Mouse (Mus musculus): ENCODE data around the gene Eya2. TPM values are rescaled to one million over a fixed set of nuclear protein-coding genes. Genes with fewer than 3 reads are reported as not detected.

The Eya2 gene
- polyA plus RNA-seq, 1 experiment from 2014 or later, result 1.6 TPM

DNA sequence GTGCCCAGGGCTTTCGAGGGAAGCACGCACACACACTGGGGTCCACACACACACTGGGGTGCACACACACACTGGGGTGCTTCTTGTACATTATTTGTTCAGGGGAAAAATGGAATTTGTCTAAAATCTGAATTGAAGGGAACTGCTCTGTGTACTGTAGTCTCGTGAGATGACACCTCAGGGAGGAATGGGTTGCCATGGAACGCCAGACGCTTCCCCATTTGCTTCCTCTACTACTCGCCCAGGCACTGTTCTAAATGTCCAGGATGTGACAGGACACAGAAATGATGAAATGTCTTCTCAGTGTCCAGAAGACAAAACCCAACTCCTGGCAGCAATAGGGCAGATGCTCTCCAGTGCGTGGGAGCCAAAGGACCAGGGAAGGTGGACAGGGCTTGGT is 37.6 kb upstream of the Eya2 start:
- no peak overlapping the region for H3K9ac ChIP-seq
- no peak overlapping the region for H3K27ac ChIP-seq (ENCODE audit: low read depth)
- DNase-seq (no peak), ATAC-seq (ENCODE audit: insufficient read depth) (no peak)
- no peak overlapping the region for H3K4me3 ChIP-seq (ENCODE audit: low read depth, low read length)
- no peak overlapping the region for H3K4me2 ChIP-seq
- no peaks in the 10 kb centered on the region for H3K4me1 ChIP-seq (ENCODE audit: insufficient read depth)
- no peaks in the 10 kb centered on the region for H3K9me3 ChIP-seq (ENCODE audit: low read depth, low read length)
- 79% methylated on average over 7 of the region's 7 CpGs for whole genome bisulfite sequencing
- H3K36me3 ChIP-seq (ENCODE audit: insufficient read depth), result no peaks in the 10 kb centered on the region
- H3K27me3 ChIP-seq (ENCODE audit: insufficient read depth, low read length), result no peaks in the 10 kb centered on the region
- no peak for TF ChIP-seq CTCF (IDR thresholded peaks at IDR 0.05; ENCODE audit: low read depth)

DNA sequence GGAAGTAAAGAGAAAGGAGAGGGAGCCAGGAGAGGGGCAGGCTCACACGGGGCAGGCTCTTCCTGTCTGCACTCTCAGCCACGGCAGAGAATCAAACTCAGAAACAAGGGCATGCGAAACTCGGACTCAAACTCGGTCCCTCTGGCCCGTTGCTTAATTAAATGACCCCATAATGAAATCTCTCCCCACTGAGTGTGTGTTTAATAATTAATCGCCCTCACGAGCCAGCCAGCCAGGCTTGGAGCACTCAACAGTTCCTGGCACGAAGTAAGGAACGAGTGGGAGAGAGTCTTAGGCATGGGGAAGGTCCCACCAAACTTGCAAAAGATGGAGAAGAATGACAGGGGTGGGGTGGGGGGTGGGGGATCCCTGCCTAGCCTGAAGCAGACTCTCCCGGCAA is 35.9 kb upstream of the Eya2 start:
- no peak for ATAC-seq (ENCODE audit: insufficient read depth)

DNA sequence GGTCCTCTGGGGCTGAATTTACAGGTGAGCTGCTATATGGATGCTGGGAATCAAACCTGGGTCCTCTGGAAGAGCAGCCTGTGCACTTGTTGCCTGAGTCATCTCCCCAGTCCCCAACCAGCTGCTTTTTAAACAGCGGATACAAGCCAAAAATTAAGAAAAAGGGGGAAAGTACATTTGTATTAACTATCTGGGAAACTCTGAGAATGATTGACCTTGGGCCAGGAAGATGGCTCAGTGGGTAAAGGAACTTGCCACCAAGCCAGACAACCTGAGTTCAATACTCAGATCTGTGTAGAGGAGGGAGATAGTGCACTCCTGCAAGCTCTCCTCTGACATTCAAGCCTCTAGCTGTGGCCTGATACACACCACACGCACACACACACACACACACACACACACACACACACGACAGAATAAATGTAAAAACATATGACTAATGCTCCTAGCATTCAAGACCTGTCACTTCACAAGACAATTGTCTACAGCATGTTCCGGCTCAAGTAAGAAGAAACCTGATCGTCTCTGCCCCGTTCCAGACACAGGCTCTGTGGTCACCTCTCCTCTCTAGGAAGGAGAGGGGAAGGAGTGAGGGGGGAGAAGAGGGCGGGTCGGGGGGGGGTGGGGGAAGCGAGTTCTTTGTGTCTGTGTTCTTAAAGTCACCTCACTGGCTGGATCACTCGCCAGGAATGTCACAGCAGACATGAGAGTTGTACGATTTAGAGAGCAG is 35.2 kb upstream of the Eya2 start:
- Histone ChIP-seq H3K9ac (no peak overlapping the region), H3K4me3 (ENCODE audit: low read depth, low read length) (no peak overlapping the region), H3K27me3 (ENCODE audit: insufficient read depth, low read length) (peaks cover 20% of the 10 kb centered on the region), H3K36me3 (ENCODE audit: insufficient read depth) (no peaks in the 10 kb centered on the region), H3K4me2 (no peak overlapping the region), H3K4me1 (ENCODE audit: insufficient read depth) (peaks cover 4% of the 10 kb centered on the region; the same call in 1 of the 2 replicates), H3K9me3 (ENCODE audit: low read depth, low read length) (no peaks in the 10 kb centered on the region), H3K27ac (ENCODE audit: low read depth) (no peak overlapping the region)
- DNase-seq (peak; percentile 14), ATAC-seq (ENCODE audit: insufficient read depth) (no peak)
- WGBS, result 14% methylated on average over 11 of the region's 11 CpGs
- no peak for TF ChIP-seq CTCF (IDR thresholded peaks at IDR 0.05; ENCODE audit: low read depth)

More for the DNA sequence above, 35.9 kb upstream of the Eya2 start:
- no peak for TF ChIP-seq CTCF (IDR thresholded peaks at IDR 0.05; ENCODE audit: low read depth)
- Histone ChIP-seq H3K4me3 (ENCODE audit: low read depth, low read length) (no peak overlapping the region), H3K36me3 (ENCODE audit: insufficient read depth) (no peaks in the 10 kb centered on the region), H3K27ac (ENCODE audit: low read depth) (no peak overlapping the region), H3K9me3 (ENCODE audit: low read depth, low read length) (no peaks in the 10 kb centered on the region), H3K27me3 (ENCODE audit: insufficient read depth, low read length) (peaks cover 14% of the 10 kb centered on the region), H3K4me2 (peak overlapping the region; percentile 12; the same call in 1 of the 2 replicates), H3K4me1 (ENCODE audit: insufficient read depth) (peaks cover 4% of the 10 kb centered on the region; the same call in 1 of the 2 replicates), H3K9ac (no peak overlapping the region)
- WGBS, result 39% methylated on average over 11 of the region's 11 CpGs
- DNase-seq, result no peak

DNA sequence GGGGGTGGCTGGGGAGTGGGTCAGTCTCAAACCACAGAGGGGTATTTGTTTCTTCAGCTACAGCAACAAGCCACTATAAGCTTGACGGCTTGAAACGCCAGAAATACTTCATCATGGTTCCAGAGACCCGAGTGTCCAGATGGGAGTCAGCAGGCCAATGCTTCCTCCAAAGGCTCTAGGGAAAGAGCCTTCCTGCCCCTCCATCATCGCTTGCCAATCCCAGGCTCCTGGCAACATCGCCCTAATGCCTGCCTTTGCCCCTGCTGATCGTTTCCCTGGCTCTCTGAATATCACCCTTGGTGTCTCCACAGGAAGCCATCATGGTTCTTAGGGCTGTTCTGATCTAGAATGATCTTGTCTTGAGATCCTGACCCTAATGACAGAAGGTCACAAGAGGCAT is 33.0 kb upstream of the Eya2 start:
- Histone ChIP-seq H3K36me3 (ENCODE audit: insufficient read depth) (no peaks in the 10 kb centered on the region), H3K4me3 (ENCODE audit: low read depth, low read length) (no peak overlapping the region), H3K9ac (no peak overlapping the region), H3K9me3 (ENCODE audit: low read depth, low read length) (no peaks in the 10 kb centered on the region), H3K27ac (ENCODE audit: low read depth) (no peak overlapping the region), H3K4me1 (ENCODE audit: insufficient read depth) (peaks cover 4% of the 10 kb centered on the region; the same call in 1 of the 2 replicates), H3K27me3 (ENCODE audit: insufficient read depth, low read length) (peaks cover 25% of the 10 kb centered on the region), H3K4me2 (no peak overlapping the region)
- ATAC-seq (ENCODE audit: insufficient read depth) (no peak), DNase-seq (no peak)
- 75% methylated on average over 6 of the region's 6 CpGs for WGBS
- TF ChIP-seq CTCF (IDR thresholded peaks at IDR 0.05; ENCODE audit: low read depth), result no peak

DNA sequence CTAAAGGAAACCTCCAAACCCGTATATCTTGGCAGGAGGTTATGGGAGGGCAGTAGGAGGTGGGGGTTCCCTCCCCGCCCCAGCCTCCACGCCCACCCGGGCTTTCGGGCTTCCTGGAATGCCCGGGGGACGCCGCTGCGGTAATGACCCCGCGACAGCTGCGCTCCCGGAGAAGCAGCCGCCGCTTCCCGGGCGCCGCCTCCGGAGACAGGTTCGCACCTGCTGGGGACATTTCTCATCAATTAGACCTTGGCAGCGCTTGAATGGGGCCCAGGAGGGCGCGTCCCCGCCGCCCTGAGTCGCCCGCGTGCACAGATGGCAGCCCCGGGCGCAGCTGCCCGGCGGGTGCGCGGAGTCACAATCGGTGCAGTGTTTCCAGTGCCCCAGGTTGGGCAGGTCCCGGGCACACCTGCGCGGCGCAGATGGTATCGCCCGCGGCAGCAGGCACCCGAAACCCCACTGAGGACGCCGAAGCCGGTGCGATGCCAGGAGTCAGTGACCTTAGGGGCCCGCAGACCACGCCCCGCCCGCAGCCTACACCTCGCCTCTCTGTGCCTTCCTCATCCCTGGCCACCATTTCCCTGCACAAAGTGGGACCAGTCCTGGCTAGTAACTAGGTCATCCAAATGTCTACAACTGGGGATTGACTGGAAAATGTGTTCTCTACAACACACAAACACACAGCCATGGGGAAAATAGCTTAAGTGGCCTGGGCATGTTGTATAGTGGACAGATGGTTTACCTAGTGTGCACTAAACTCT is 31.4 kb upstream of the Eya2 start:
- peaks cover 4% of the 10 kb centered on the region; the same call in 1 of the 2 replicates for H3K4me1 ChIP-seq (ENCODE audit: insufficient read depth)
- H3K4me2 ChIP-seq, result peak overlapping the region; percentile 68
- DNase-seq, result peak; percentile 32
- ATAC-seq (ENCODE audit: insufficient read depth), result no peak
- TF ChIP-seq CTCF (IDR thresholded peaks at IDR 0.05; ENCODE audit: low read depth), result no peak
- H3K9ac ChIP-seq, result peak overlapping the region; percentile 38
- no peaks in the 10 kb centered on the region for H3K9me3 ChIP-seq (ENCODE audit: low read depth, low read length)
- WGBS, result 2% methylated on average over 52 of the region's 52 CpGs
- peak overlapping the region; percentile 37 for H3K4me3 ChIP-seq (ENCODE audit: low read depth, low read length)
- H3K36me3 ChIP-seq (ENCODE audit: insufficient read depth), result no peaks in the 10 kb centered on the region
- H3K27ac ChIP-seq (ENCODE audit: low read depth), result no peak overlapping the region
- H3K27me3 ChIP-seq (ENCODE audit: insufficient read depth, low read length), result peaks cover 25% of the 10 kb centered on the region

DNA sequence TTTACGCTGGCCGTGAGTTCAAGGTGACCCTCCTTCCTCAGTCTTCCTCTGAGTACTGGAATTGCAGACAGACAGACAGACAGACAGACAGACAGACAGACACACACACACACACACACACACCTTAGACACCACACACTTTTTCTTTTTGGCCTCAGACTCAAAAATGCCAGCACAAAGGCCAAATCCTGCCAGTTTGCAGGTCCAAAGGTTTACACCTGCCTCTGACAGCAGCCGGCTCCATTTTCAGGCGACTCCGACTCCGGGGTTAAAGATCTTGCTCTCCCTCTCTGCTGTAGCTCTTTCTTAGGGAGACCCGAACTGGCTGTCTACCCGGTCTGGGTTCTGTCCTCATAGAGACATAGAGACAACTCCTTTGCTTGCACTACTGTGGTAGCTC is 30.7 kb upstream of the Eya2 start:
- no peak for TF ChIP-seq CTCF (IDR thresholded peaks at IDR 0.05; ENCODE audit: low read depth)
- no peaks in the 10 kb centered on the region for H3K36me3 ChIP-seq (ENCODE audit: insufficient read depth)
- no peak overlapping the region for H3K27ac ChIP-seq (ENCODE audit: low read depth)
- no peak overlapping the region for H3K9ac ChIP-seq
- no peak overlapping the region for H3K4me3 ChIP-seq (ENCODE audit: low read depth, low read length)
- no peak for DNase-seq
- H3K27me3 ChIP-seq (ENCODE audit: insufficient read depth, low read length), result peaks cover 25% of the 10 kb centered on the region
- no peak for ATAC-seq (ENCODE audit: insufficient read depth)
- H3K9me3 ChIP-seq (ENCODE audit: low read depth, low read length), result no peaks in the 10 kb centered on the region
- 62% methylated on average over 8 of the region's 8 CpGs for WGBS
- no peak overlapping the region for H3K4me2 ChIP-seq
- H3K4me1 ChIP-seq (ENCODE audit: insufficient read depth), result peaks cover 4% of the 10 kb centered on the region; the same call in 1 of the 2 replicates

DNA sequence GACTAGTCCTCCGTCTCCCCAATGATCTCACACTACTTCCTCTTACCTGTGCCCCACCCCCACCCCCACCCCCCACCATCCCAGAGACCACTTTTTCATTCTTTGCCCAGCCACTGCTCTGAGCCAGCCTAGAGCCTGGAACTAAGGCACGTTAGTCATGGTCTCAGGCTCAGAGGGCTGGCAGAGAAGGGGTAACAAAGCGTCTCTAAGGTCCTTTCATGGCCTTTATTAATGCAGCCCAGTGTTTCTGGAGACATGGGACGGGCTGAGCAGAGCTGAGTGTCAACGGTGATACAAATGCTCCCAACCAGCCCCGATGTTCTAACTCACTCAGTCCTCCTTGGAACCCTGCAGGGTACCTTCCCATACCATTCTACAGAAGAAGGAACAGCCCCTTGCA is 30.2 kb upstream of the Eya2 start:
- TF ChIP-seq CTCF (IDR thresholded peaks at IDR 0.05; ENCODE audit: low read depth), result no peak
- Histone ChIP-seq H3K9ac (no peak overlapping the region), H3K4me1 (ENCODE audit: insufficient read depth) (peaks cover 4% of the 10 kb centered on the region; the same call in 1 of the 2 replicates), H3K4me3 (ENCODE audit: low read depth, low read length) (no peak overlapping the region), H3K27me3 (ENCODE audit: insufficient read depth, low read length) (peaks cover 25% of the 10 kb centered on the region), H3K36me3 (ENCODE audit: insufficient read depth) (no peaks in the 10 kb centered on the region), H3K27ac (ENCODE audit: low read depth) (no peak overlapping the region), H3K9me3 (ENCODE audit: low read depth, low read length) (no peaks in the 10 kb centered on the region), H3K4me2 (no peak overlapping the region)
- 61% methylated on average over 6 of the region's 6 CpGs for WGBS
- no peak for ATAC-seq (ENCODE audit: insufficient read depth)
- no peak for DNase-seq

Measured in lung, embryonic 14.5 days (tissue).